Mouse (Mus musculus) lung, embryonic 16.5 days (tissue): ENCODE results near the gene Acsl3. TPM values are rescaled to one million over a fixed set of nuclear protein-coding genes. Genes with fewer than 3 reads are reported as not detected.
A peak's percentile ranks its signal among the peaks of the same experiment; 100 is the strongest.

ENCODE experiments used
- ATAC-seq: fragments of 200-750 bp; cut with Nextera tagmentation; 2 replicates; pipeline ENCODE4 v1.8.0; 2017; ENCODE audit warnings: low read depth, mild to moderate bottlenecking, moderate library complexity
- H3K27ac ChIP-seq: fragments of 300-500 bp; sonication (generic); 2 replicates; pipeline ENCODE4 v1.5.1; 2014; ENCODE audit warnings: mild to moderate bottlenecking, control low read depth, low read length
- H3K27me3 ChIP-seq: fragments of 300-500 bp; sonication (generic); 2 replicates; pipeline ENCODE4 v1.6.1; 2014; ENCODE audit warnings: low read depth, low read length, mixed read lengths; ENCODE audit not compliant: control insufficient read depth, insufficient read depth
- H3K36me3 ChIP-seq: fragments of 300-500 bp; sonication (generic); 2 replicates; pipeline ENCODE4 v1.6.1; 2014; ENCODE audit warnings: low read length; ENCODE audit not compliant: control insufficient read depth, insufficient read depth
- H3K4me1 ChIP-seq: fragments of 300-500 bp; sonication (generic); replicated peaks from 2 replicates; pipeline ENCODE4 v1.6.1; 2014; ENCODE audit warnings: low read length, mixed read lengths; ENCODE audit not compliant: control insufficient read depth, insufficient read depth
- H3K4me2 ChIP-seq: fragments of 300-500 bp; sonication (generic); 2 replicates; pipeline ENCODE4 v1.6.1; 2014; ENCODE audit warnings: low read depth, low read length, control low read depth
- H3K4me3 ChIP-seq: fragments of 300-500 bp; sonication (generic); 2 replicates; pipeline ENCODE4 v1.5.1; 2014; ENCODE audit warnings: mild to moderate bottlenecking, low read length, control low read depth
- H3K9ac ChIP-seq: fragments of 300-500 bp; sonication (generic); 2 replicates; pipeline ENCODE4 v1.6.1; 2014; ENCODE audit warnings: low read length, control low read depth
- H3K9me3 ChIP-seq: fragments of 300-500 bp; sonication (generic); 2 replicates; pipeline ENCODE4 v1.6.1; 2016; ENCODE audit warnings: low read length; ENCODE audit not compliant: control insufficient read depth
- WGBS: fragments of 180-500 bp; shearing (Covaris S2); extraction: QIAGEN DNeasy Blood & Tissue Kit; methylation state at CpG from one replicate; pipeline ENCODE4 v1.1.7; 2014; 5-methylcytosine and 5-hydroxymethylcytosine counted together
- polyA plus RNA-seq: library from polyadenylated mRNA; unstranded; fragments of >200 nt; fragmentation: Nextera tagmentation; extraction: Ambion mirVana; gene quantifications from 2 replicates; pipeline ENCODE4 v1.2.1, GENCODE M21; 2015

Acsl3 gene
- polyA plus RNA-seq: 38.5 and 40.7 TPM in 2 replicates

GRCm38 (mm10) chr1:78657671-78658440, at the start of gene Acsl3, which contains the start of gene Utp14b:
Gene Acsl3, plus strand, starts transcription at chr1:78657825.
Gene Utp14b, plus strand, starts transcription at chr1:78658038.
- 0% methylated on average over 61 of the region's 104 CpGs for WGBS
- Histone ChIP-seq H3K27ac (peak within 1 kb of the TSS; percentile 94), H3K9me3 (no peaks in the 10 kb centered on the region), H3K36me3 (no peaks in the 10 kb centered on the region), H3K4me1 (peaks cover 15% of the 10 kb centered on the region), H3K4me3 (peak within 1 kb of the TSS; percentile 94), H3K4me2 (peak within 1 kb of the TSS; percentile 79), H3K27me3 (no peaks in the 10 kb centered on the region), H3K9ac (peak within 1 kb of the TSS; percentile 97)
- peak; percentile 99 for ATAC-seq

- no peak overlapping the region for H3K27ac ChIP-seq
- no peak overlapping the region for H3K4me3 ChIP-seq
- no peaks in the 10 kb centered on the region for H3K27me3 ChIP-seq
- H3K4me2 ChIP-seq: no peak overlapping the region
- 22% methylated on average over 12 of the region's 12 CpGs for WGBS
- H3K9me3 ChIP-seq: no peaks in the 10 kb centered on the region
- no peak for ATAC-seq
- H3K4me1 ChIP-seq: peaks cover 5% of the 10 kb centered on the region; the same call in 1 of the 2 replicates
- no peaks in the 10 kb centered on the region for H3K36me3 ChIP-seq
- no peak overlapping the region for H3K9ac ChIP-seq
These were observed 48.3 kb upstream of the Acsl3 start for GRCm38 (mm10) chr1:78609134-78609907.

DNA sequence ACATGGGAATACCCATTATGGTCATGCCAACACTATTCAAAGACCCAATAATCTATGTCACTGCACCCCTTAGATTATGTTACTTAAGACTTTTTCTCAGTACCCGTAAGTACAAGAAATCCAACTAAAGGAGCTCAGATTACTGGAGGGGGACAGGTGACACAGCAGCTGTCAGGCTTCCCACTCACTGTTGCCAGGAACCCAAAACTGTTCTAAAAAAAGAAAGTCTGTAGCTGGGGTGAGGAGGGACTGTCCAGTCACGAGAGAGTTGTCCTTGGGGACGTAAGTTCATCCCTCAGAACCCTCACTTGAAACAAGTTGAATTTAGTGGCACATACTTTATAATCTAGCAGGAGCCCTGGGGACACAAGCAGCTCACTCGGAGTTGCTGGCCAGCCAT, 46.6 kb upstream of the Acsl3 start:
- H3K27me3 ChIP-seq: no peaks in the 10 kb centered on the region
- no peak overlapping the region for H3K27ac ChIP-seq
- no peak for ATAC-seq
- 39% methylated on average over 4 of the region's 4 CpGs for WGBS
- peaks cover 5% of the 10 kb centered on the region; the same call in 1 of the 2 replicates for H3K4me1 ChIP-seq
- no peak overlapping the region for H3K4me2 ChIP-seq
- no peak overlapping the region for H3K9ac ChIP-seq
- no peaks in the 10 kb centered on the region for H3K9me3 ChIP-seq
- H3K4me3 ChIP-seq: no peak overlapping the region
- H3K36me3 ChIP-seq: no peaks in the 10 kb centered on the region

- whole genome bisulfite sequencing: 67% methylated on average over 1 of the region's 1 CpGs
- ATAC-seq: no peak
These were observed 44.7 kb upstream of the Acsl3 start for GRCm38 (mm10) chr1:78612959-78613358.

GRCm38 (mm10) chr1:78624352-78624751, 33.3 kb upstream of the Acsl3 start:
- no peaks in the 10 kb centered on the region for H3K9me3 ChIP-seq
- WGBS: 86% methylated on average over 2 of the region's 2 CpGs
- no peaks in the 10 kb centered on the region for H3K36me3 ChIP-seq
- no peak for ATAC-seq
- no peak overlapping the region for H3K27ac ChIP-seq
- H3K4me2 ChIP-seq: no peak overlapping the region
- H3K27me3 ChIP-seq: no peaks in the 10 kb centered on the region
- H3K4me1 ChIP-seq: no peaks in the 10 kb centered on the region
- H3K4me3 ChIP-seq: no peak overlapping the region
- H3K9ac ChIP-seq: no peak overlapping the region

More at GRCm38 (mm10) chr1:78612959-78613358, 44.7 kb upstream of the Acsl3 start:
- no peak overlapping the region for H3K4me2 ChIP-seq
- H3K4me1 ChIP-seq: peaks cover 5% of the 10 kb centered on the region; the same call in 1 of the 2 replicates
- H3K27me3 ChIP-seq: no peaks in the 10 kb centered on the region
- no peaks in the 10 kb centered on the region for H3K9me3 ChIP-seq
- no peak overlapping the region for H3K27ac ChIP-seq
- H3K4me3 ChIP-seq: no peak overlapping the region
- H3K9ac ChIP-seq: no peak overlapping the region
- no peaks in the 10 kb centered on the region for H3K36me3 ChIP-seq

DNA sequence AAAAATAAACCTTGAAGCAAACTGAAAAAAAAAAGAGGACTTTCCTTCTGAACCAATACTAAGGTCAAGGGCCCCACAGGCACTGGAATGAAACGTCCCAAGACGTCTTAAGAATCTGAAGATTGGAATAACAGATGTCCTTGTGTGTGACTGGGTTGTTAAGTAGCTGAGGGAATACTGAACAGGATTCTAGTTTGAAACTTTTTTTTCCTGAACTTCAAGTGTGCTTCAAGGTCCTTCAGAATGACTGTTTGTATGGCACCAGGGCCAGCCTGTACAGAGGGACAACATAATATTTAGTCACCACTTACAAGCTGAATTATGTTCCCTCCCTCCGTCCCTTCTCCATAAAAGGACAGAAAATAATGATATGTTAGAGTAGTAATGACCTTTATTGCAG, 23.1 kb upstream of the Acsl3 start:
- 33% methylated on average over 3 of the region's 3 CpGs for WGBS
- H3K4me1 ChIP-seq: no peaks in the 10 kb centered on the region
- no peaks in the 10 kb centered on the region for H3K9me3 ChIP-seq
- H3K27me3 ChIP-seq: no peaks in the 10 kb centered on the region
- H3K27ac ChIP-seq: no peak overlapping the region
- no peak overlapping the region for H3K4me2 ChIP-seq
- ATAC-seq: peak; percentile 61
- H3K9ac ChIP-seq: no peak overlapping the region
- no peaks in the 10 kb centered on the region for H3K36me3 ChIP-seq
- H3K4me3 ChIP-seq: no peak overlapping the region

DNA sequence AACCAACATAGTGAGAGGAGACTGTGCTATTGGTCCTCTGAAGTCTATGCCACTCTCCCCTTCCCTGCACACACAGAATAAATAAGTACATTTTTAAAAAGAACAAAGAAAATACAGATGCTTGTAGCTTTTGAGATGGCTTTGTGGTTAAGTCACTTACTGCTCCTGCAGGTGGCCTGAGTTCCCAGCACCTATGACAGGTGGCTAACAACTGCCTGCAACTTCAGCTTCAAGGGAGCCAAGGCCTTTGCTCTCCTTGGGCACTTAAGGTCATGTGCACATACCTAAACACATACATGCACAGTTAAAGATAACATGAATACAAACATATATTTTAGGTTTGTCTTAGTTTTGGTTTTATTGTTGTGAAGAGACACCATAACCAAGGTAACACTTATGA, 16.8 kb upstream of the Acsl3 start:
- Histone ChIP-seq H3K4me1 (peaks cover 10% of the 10 kb centered on the region; the same call in 1 of the 2 replicates), H3K4me2 (no peak overlapping the region), H3K9ac (no peak overlapping the region), H3K4me3 (no peak overlapping the region), H3K9me3 (no peaks in the 10 kb centered on the region), H3K27me3 (no peaks in the 10 kb centered on the region), H3K36me3 (no peaks in the 10 kb centered on the region), H3K27ac (no peak overlapping the region)
- ATAC-seq: no peak

GRCm38 (mm10) chr1:78641791-78642190, 15.8 kb upstream of the Acsl3 start:
- H3K36me3 ChIP-seq: no peaks in the 10 kb centered on the region
- H3K27me3 ChIP-seq: no peaks in the 10 kb centered on the region
- peaks cover 10% of the 10 kb centered on the region; the same call in 1 of the 2 replicates for H3K4me1 ChIP-seq
- no peaks in the 10 kb centered on the region for H3K9me3 ChIP-seq
- peak; percentile 74 for ATAC-seq
- H3K9ac ChIP-seq: no peak overlapping the region
- WGBS: 88% methylated on average over 3 of the region's 3 CpGs
- H3K27ac ChIP-seq: peak overlapping the region; percentile 49
- no peak overlapping the region for H3K4me3 ChIP-seq
- H3K4me2 ChIP-seq: no peak overlapping the region

DNA sequence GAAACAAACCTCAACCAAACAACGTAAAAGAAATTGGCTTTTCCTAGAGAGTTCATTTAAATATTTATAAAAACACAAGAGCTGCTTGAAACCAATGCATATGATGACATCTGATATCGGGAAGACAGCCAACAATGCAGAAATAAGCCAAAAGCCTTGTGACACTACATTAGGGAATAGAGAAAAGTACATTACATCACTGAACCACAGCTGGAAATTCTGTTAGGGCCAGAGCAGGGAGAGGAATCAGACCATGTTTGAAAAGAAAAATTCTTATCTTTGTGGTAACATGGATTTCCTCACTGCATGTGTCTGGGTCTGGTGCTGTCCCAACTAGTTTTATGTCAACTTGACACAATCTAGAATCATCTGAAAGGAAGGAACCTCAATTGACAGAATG, 15.4 kb upstream of the Acsl3 start:
- Histone ChIP-seq H3K9me3 (no peaks in the 10 kb centered on the region), H3K4me2 (no peak overlapping the region), H3K27me3 (no peaks in the 10 kb centered on the region), H3K27ac (peak overlapping the region; percentile 18), H3K9ac (no peak overlapping the region), H3K36me3 (no peaks in the 10 kb centered on the region), H3K4me3 (no peak overlapping the region), H3K4me1 (peaks cover 12% of the 10 kb centered on the region; the same call in 1 of the 2 replicates)
- 40% methylated on average over 2 of the region's 2 CpGs for WGBS
- ATAC-seq: peak; percentile 93
